ENCODE assay signal across 38 mouse cellular contexts in the genomic region with DNA sequence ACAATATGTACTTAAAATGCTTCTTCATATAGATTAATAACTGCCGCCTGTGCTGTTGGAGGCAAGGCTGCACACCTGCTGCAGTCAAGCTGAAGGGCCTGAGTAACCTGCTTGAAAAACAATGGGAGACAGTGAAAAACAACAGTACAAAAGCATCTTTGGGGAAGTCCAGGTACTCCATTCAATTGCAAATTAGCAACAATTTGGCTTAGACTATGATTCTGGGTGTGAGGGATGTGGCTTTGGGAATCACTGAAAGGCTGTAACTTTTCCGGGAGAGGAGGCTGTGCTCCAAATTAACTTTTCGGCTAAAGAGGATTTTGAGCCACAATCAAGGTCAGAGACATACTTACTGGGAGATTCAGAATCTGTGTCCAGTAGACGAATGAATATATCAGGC. TPM values are rescaled to one million over a fixed set of nuclear protein-coding genes. Genes with fewer than 3 reads are reported as not detected.
"Had no signal": no experiment of that assay in that cellular context is flagged by ENCODE, and none has a peak within 500 bp of the region (broad histone marks: within the 10 kb centered on the region; RNA-seq: fewer than 3 reads in every experiment).

No protein-coding gene starts in this region.

- DNase-seq: gastrocnemius, postnatal 14 days; gastrocnemius, postnatal 36 days; heart, adult 18-20 months; heart, postnatal 14 days; heart, postnatal 36 days; kidney, adult 11 months; kidney, adult 2 months; kidney, adult 9 months; kidney, postnatal 14 days; kidney, postnatal 4 days; liver; liver, embryonic 13.5 days had no signal

- H3K9ac ChIP-seq: heart, embryonic 13.5 days; heart, embryonic 15.5 days; hindbrain, embryonic 13.5 days; hindbrain, embryonic 15.5 days; kidney, embryonic 15.5 days; limb, embryonic 12.5 days; liver, embryonic 13.5 days; liver, embryonic 15.5 days had no signal

- H3K4me1 ChIP-seq: heart, embryonic 13.5 days; heart, embryonic 15.5 days; hindbrain, embryonic 13.5 days; hindbrain, embryonic 15.5 days; kidney, embryonic 15.5 days; limb, embryonic 10.5 days; limb, embryonic 12.5 days; liver, embryonic 13.5 days; liver, embryonic 15.5 days had no signal

- ATAC-seq: hindbrain, postnatal 0 days; intestine, embryonic 16.5 days had no signal

- H3K36me3 ChIP-seq: heart, embryonic 13.5 days; heart, embryonic 15.5 days; hindbrain, embryonic 13.5 days; hindbrain, embryonic 15.5 days; kidney, embryonic 15.5 days; limb, embryonic 10.5 days; limb, embryonic 12.5 days; liver, embryonic 13.5 days; liver, embryonic 15.5 days had no signal

- H3K27ac ChIP-seq: heart, embryonic 13.5 days; heart, embryonic 15.5 days; hindbrain, embryonic 13.5 days; hindbrain, embryonic 15.5 days; hindbrain, postnatal 0 days; kidney, embryonic 15.5 days; kidney, postnatal 0 days; layer of hippocampus, adult 2 months; left cerebral cortex, adult 2 months; limb, embryonic 10.5 days; limb, embryonic 12.5 days; liver, embryonic 13.5 days; liver, embryonic 15.5 days had no signal

- H3K9me3 ChIP-seq: heart, embryonic 13.5 days; heart, embryonic 15.5 days; hindbrain, embryonic 13.5 days; hindbrain, embryonic 15.5 days; kidney, embryonic 15.5 days; limb, embryonic 10.5 days; liver, embryonic 13.5 days; liver, embryonic 15.5 days had no signal

- H3K4me3 ChIP-seq: heart, embryonic 13.5 days; heart, embryonic 15.5 days; hindbrain, embryonic 13.5 days; hindbrain, embryonic 15.5 days; kidney, embryonic 15.5 days; layer of hippocampus, adult 2 months; left cerebral cortex, adult 2 months; limb, embryonic 10.5 days; limb, embryonic 12.5 days; liver, embryonic 13.5 days; liver, embryonic 15.5 days had no signal

- H3K27me3 ChIP-seq: heart, embryonic 13.5 days; heart, embryonic 15.5 days; hindbrain, embryonic 13.5 days; hindbrain, embryonic 15.5 days; kidney, embryonic 15.5 days; limb, embryonic 12.5 days; liver, embryonic 13.5 days; liver, embryonic 15.5 days had no signal

- H3K4me2 ChIP-seq: heart, embryonic 11.5 days; heart, embryonic 13.5 days; heart, embryonic 15.5 days; hindbrain, embryonic 13.5 days; hindbrain, embryonic 15.5 days; kidney, embryonic 15.5 days; limb, embryonic 12.5 days; liver, embryonic 11.5 days; liver, embryonic 13.5 days; liver, embryonic 15.5 days had no signal

RNA-seq across cellular contexts. Expression of gene Slc7a12, which starts 33.8 kb away (rescaled TPM):
- total RNA-seq: gastrocnemius, adult 18-20 months; gastrocnemius, adult 8-10 months; gastrocnemius, postnatal 14 days; gastrocnemius, postnatal 36 days; heart, adult 18-20 months; heart, adult 8-10 months; heart, postnatal 14 days; heart, postnatal 36 days; hematopoietic stem cell, adult 5-6 weeks; hindbrain, postnatal 0 days; layer of hippocampus, adult 2 months; layer of hippocampus, postnatal 10 days; layer of hippocampus, postnatal 25 days; left cerebral cortex, adult 2 months; left cerebral cortex, postnatal 14 days; left cerebral cortex, postnatal 36 days had no signal
- polyA plus RNA-seq: heart, embryonic 11.5 days; heart, embryonic 13.5 days; heart, embryonic 15.5 days; heart, postnatal 0 days; hindbrain, embryonic 11.5 days; hindbrain, embryonic 13.5 days; hindbrain, embryonic 15.5 days; hindbrain, postnatal 0 days; intestine, embryonic 16.5 days; limb, embryonic 10.5 days; limb, embryonic 12.5 days; limb, embryonic 14.5 days; liver, embryonic 11.5 days; liver, embryonic 13.5 days; liver, embryonic 15.5 days had no signal
